Mouse (Mus musculus) heart, embryonic 11.5 days (tissue): Measurements from ENCODE around the gene Alkbh3. TPM values are rescaled to one million over a fixed set of nuclear protein-coding genes. Genes with fewer than 3 reads are reported as not detected.
A peak's percentile ranks its signal among the peaks of the same experiment; 100 is the strongest.

Source experiments
- ATAC-seq: fragments of 200-750 bp; cut with Nextera tagmentation; replicated peaks from 2 replicates; pipeline ENCODE4 v1.8.0; 2017; ENCODE audit warnings: moderate library complexity; ENCODE audit not compliant: insufficient number of reproducible peaks, low FRiP score, low TSS enrichment
- H3K27ac ChIP-seq: fragments of 300-500 bp; sonication (generic); 2 replicates; pipeline ENCODE4 v1.5.1; 2014; ENCODE audit warnings: mild to moderate bottlenecking, low read depth, low read length
- H3K27me3 ChIP-seq: fragments of 300-500 bp; sonication (generic); 2 replicates; pipeline ENCODE4 v1.6.1; 2014; ENCODE audit warnings: mild to moderate bottlenecking, low read length, mixed read lengths; ENCODE audit not compliant: control insufficient read depth, insufficient read depth
- H3K36me3 ChIP-seq: fragments of 300-500 bp; sonication (generic); 2 replicates; pipeline ENCODE4 v1.6.1; 2014; ENCODE audit warnings: mild to moderate bottlenecking, low read length, moderate library complexity, mixed read lengths; ENCODE audit not compliant: control insufficient read depth, insufficient read depth
- H3K4me1 ChIP-seq: fragments of 300-500 bp; sonication (generic); 2 replicates; pipeline ENCODE4 v1.6.1; 2014; ENCODE audit warnings: low read length; ENCODE audit not compliant: control insufficient read depth, insufficient read depth
- H3K4me2 ChIP-seq: fragments of 300-500 bp; sonication (generic); 2 replicates; pipeline ENCODE4 v1.6.1; 2014; ENCODE audit warnings: mild to moderate bottlenecking, moderate library complexity
- H3K4me3 ChIP-seq: fragments of 300-500 bp; sonication (generic); 2 replicates; pipeline ENCODE4 v1.5.1; 2014; ENCODE audit warnings: low read depth, low read length
- H3K9ac ChIP-seq: fragments of 300-500 bp; sonication (generic); 2 replicates; pipeline ENCODE4 v1.6.1; 2014; ENCODE audit warnings: mild to moderate bottlenecking, low read depth, low read length, moderate library complexity
- H3K9me3 ChIP-seq: fragments of 300-500 bp; sonication (generic); replicated peaks from 2 replicates; pipeline ENCODE4 v1.6.1; 2016; ENCODE audit warnings: low read length; ENCODE audit not compliant: control insufficient read depth
- WGBS: fragments of 180-500 bp; shearing (Covaris S2); extraction: QIAGEN DNeasy Blood & Tissue Kit; methylation state at CpG from one replicate; pipeline ENCODE4 v1.1.7; 2014; ENCODE audit not compliant: insufficient replicate concordance; 5-methylcytosine and 5-hydroxymethylcytosine counted together
- polyA plus RNA-seq: library from polyadenylated mRNA; unstranded; fragments of >200 nt; fragmentation: Nextera tagmentation; extraction: Ambion mirVana; gene quantifications from 2 replicates; pipeline ENCODE4 v1.2.1, GENCODE M21; 2014

Gene Alkbh3
- polyA plus RNA-seq = 58.6 and 59.8 TPM in 2 replicates

DNA sequence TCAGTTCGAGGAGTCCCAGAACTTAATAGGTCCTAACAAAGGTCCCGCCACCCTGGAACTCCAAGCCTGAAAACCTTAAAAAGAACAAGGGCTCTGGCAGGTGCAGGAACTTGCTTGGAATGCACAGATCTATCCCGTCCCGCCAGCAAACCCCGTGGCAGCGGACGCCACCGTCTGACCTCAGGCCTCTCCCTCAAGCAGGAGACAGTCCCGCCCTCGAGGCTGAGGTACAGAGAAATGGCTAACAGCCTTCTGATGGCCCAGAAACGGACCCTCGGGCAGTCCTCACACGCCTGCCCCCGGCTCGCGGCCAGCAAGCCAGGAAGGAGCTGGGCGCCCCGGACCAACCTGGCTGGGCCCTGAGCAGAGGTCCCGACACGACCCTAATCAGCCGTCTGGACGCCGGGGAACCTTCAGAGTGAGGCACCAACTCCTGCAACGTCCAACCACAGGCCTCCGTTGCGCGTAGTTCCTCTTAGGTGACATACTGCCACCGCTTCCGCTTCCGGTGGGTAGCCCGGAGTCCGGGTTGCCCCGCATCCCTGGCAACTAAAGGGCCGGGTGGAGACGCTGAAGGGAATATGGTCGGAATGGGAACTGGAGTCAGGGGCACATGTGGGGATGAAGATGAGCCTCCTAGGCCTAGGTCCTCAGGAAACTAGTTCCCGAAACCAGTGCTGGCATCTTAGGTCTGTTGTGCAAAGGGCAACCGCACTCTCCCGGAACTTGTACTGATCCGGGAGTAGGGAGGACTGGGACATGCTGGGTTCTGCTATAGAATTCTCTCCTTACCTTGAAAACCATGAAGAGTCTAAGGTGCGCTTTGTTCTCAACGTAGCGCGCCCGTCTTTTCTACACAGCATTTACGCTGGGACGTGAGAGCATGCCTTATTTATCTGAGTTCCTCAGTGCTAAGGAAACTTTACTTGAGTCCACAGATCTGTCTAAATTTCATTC, at the start of gene Alkbh3:
TSS of gene Alkbh3 (minus strand) at position 473 of the 957 bp plus-strand sequence.
- ATAC-seq = peak; percentile 96
- Histone ChIP-seq H3K36me3 (peaks cover 7% of the 10 kb centered on the region), H3K4me3 (peak within 1 kb of the TSS; percentile 64), H3K27me3 (no peaks in the 10 kb centered on the region), H3K4me1 (peaks cover 5% of the 10 kb centered on the region), H3K9ac (peak within 1 kb of the TSS; percentile 75), H3K9me3 (no peaks in the 10 kb centered on the region), H3K27ac (no peak within 1 kb of the TSS; the same call in 1 of the 2 replicates), H3K4me2 (peak within 1 kb of the TSS; percentile 85)
- WGBS = 5% methylated on average over 47 of the region's 47 CpGs

DNA sequence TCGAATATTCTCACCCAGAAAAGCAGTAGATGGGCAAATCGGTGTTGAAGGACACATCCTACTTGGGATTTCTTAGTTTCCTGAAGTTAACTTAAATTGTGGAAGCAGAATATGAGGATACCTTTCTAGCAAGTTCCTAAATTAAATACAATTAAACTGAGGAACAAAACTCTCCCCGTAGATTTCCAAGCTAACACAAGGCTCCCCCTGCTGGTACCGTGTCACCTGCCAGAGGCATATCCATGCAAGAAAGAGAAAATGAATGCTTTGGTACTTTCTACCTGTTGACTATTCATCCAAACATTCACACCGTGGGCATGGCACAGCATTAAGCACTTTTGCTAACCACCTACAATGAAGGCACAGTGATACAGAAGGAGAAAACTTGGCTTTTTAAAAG, 48.9 kb upstream of the Alkbh3 start:
- 77% methylated on average over 5 of the region's 5 CpGs for WGBS
- ATAC-seq = no peak
- H3K4me3 ChIP-seq = no peak overlapping the region
- 0 out of 2 replicates have a peak, but pooled peaks cover 2% of the 10 kb centered on the region for H3K4me1 ChIP-seq
- no peak overlapping the region for H3K27ac ChIP-seq
- no peaks in the 10 kb centered on the region for H3K27me3 ChIP-seq
- no peak overlapping the region for H3K9ac ChIP-seq
- no peak overlapping the region for H3K4me2 ChIP-seq
- H3K9me3 ChIP-seq = no peaks in the 10 kb centered on the region
- H3K36me3 ChIP-seq = no peaks in the 10 kb centered on the region

DNA sequence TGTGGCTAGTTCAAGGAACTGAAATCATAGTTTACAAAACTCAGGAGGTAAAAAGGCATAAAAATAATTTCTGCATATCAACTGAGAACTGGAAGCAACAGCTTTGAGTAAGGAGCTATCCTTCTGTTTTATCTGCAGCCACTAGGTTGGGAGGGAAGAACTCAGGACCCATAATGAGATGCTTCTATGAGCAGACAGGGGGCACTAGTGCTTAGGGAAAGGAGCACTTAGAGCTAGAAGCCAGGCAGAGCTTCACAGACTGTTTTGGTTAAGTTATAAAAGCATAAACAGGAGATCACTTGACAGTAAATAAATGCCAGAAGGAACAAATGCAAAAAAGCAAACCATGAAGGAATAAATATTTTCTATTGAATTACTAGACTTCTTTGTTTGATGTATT, 44.2 kb upstream of the Alkbh3 start:
- Histone ChIP-seq H3K36me3 (no peaks in the 10 kb centered on the region), H3K9ac (no peak overlapping the region), H3K4me2 (no peak overlapping the region), H3K27ac (no peak overlapping the region), H3K4me1 (0 out of 2 replicates have a peak, but pooled peaks cover 2% of the 10 kb centered on the region), H3K4me3 (no peak overlapping the region), H3K27me3 (no peaks in the 10 kb centered on the region), H3K9me3 (no peaks in the 10 kb centered on the region)
- ATAC-seq = no peak

DNA sequence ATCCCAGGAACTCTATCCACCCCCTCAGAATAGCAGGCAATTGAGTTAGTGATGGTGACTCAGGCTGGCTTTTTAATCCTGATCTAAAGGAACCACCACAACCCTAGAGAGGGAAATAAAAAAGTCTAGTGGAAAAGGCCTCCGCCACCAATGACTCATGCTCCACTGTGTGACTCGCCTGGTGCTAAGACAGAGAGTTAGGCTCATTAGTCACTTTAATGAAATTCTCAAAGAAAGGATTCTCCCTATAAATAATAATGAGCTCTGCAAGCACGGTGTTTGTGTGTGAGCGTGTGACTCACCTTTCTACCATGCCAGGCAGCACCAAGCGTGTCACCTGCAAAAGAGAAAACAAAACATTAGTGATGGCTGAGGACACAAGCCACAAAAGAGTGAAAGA, 41.3 kb upstream of the Alkbh3 start:
- WGBS = 84% methylated on average over 5 of the region's 5 CpGs

DNA sequence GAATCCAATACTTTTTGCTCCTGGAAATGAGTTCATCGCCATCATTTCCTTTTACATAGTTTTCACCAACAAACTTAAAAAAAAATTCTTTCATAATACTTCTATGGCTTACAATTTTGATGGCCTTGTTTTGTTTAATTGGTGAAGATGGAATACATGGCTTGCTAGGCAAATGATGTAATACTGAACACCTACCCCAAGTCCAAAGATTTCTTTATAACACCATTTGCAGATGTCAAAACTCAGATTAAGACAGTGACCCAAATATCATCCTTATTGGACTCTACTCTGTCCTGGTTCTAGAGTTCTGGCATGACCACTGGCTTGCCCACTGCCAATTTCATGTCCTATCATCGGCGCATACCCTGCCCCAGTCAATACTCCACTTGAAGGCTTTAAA, 40.3 kb upstream of the Alkbh3 start:
- H3K9me3 ChIP-seq = no peaks in the 10 kb centered on the region
- ATAC-seq = no peak
- no peak overlapping the region for H3K4me3 ChIP-seq
- no peaks in the 10 kb centered on the region for H3K36me3 ChIP-seq
- H3K27me3 ChIP-seq = no peaks in the 10 kb centered on the region
- H3K4me1 ChIP-seq = peaks cover 5% of the 10 kb centered on the region
- no peak overlapping the region for H3K4me2 ChIP-seq
- no peak overlapping the region for H3K27ac ChIP-seq
- H3K9ac ChIP-seq = no peak overlapping the region
- WGBS = 89% methylated on average over 3 of the region's 3 CpGs

More for the DNA sequence above, 41.3 kb upstream of the Alkbh3 start:
- no peak for ATAC-seq
- Histone ChIP-seq H3K36me3 (no peaks in the 10 kb centered on the region), H3K9ac (no peak overlapping the region), H3K9me3 (no peaks in the 10 kb centered on the region), H3K4me2 (no peak overlapping the region), H3K27ac (no peak overlapping the region), H3K4me1 (no peaks in the 10 kb centered on the region), H3K4me3 (no peak overlapping the region), H3K27me3 (no peaks in the 10 kb centered on the region)

DNA sequence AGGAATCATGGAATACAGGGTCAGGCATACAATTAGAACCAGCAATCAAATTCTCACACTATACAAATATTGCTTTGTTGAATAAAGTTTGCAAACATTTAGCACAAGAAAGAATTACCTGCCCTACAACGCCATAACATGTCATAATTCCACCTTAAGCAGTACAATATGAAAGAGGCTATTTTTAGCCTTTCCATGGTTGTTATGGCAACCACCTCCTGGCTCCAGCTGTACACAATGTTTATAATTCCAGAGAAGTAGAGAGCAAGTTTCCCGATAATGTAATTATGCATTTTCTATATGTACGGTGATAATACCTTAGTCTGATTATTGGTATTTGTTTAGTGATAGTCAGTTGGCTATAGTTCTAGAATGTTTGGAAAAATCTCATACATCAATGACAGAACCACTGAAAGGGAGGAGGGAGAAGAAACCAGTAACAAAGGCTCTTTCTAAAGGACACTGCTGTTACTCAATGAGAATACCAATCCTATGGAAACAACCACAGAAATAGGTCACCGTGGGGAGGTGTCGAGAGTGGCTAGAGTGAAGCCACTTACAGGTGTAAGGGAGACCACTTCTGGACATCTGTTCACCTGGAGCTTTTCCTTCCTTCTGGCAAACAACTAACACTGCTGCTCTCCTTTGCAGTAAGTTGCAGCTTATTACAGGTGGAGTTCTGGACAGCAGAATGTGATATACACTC, 39.0 kb upstream of the Alkbh3 start:
- ATAC-seq = no peak
- no peaks in the 10 kb centered on the region for H3K36me3 ChIP-seq
- WGBS = 81% methylated on average over 5 of the region's 5 CpGs
- no peaks in the 10 kb centered on the region for H3K9me3 ChIP-seq
- H3K4me3 ChIP-seq = no peak overlapping the region
- H3K4me1 ChIP-seq = peaks cover 17% of the 10 kb centered on the region
- H3K4me2 ChIP-seq = no peak overlapping the region
- no peak overlapping the region for H3K27ac ChIP-seq
- no peak overlapping the region for H3K9ac ChIP-seq
- H3K27me3 ChIP-seq = no peaks in the 10 kb centered on the region

DNA sequence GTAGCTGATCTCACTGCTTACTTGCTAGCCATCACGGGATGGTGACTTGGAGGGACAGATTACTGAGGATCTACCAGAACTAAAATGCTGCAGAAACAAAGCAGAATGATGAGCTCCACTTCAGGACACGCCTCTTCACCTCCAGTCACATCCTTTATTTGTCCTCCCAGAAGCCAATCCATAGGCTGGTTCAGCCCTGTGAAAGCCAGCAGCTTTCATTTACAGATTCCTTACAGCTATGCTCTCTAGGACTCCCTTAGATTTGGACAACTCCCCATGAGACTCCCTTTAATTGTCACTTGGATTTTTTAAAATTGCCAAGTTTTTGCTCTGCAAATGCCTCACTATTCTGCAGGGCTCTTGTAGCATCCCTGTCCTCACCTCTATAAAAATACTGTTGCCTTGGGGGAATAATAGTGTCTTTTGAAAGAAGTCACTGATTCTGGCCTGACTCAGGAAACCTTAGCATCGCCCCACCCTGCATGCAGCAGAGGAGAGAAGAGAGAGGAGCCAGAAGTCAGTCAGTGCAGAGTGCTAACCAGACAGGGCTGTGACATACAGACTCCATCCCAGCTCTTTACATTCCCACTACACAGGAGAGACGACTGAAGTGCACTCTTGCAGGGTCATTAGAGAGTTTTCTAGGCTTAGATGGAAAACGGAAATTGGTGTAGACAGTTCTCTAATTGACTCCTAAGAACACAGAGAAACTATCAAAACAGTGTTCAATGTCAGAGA, 38.3 kb upstream of the Alkbh3 start:
- peaks cover 17% of the 10 kb centered on the region for H3K4me1 ChIP-seq
- H3K27me3 ChIP-seq = no peaks in the 10 kb centered on the region
- no peak overlapping the region for H3K27ac ChIP-seq
- no peaks in the 10 kb centered on the region for H3K36me3 ChIP-seq
- H3K4me3 ChIP-seq = no peak overlapping the region
- WGBS = 63% methylated on average over 5 of the region's 5 CpGs
- H3K9me3 ChIP-seq = no peaks in the 10 kb centered on the region
- no peak overlapping the region for H3K9ac ChIP-seq
- ATAC-seq = no peak
- H3K4me2 ChIP-seq = no peak overlapping the region

DNA sequence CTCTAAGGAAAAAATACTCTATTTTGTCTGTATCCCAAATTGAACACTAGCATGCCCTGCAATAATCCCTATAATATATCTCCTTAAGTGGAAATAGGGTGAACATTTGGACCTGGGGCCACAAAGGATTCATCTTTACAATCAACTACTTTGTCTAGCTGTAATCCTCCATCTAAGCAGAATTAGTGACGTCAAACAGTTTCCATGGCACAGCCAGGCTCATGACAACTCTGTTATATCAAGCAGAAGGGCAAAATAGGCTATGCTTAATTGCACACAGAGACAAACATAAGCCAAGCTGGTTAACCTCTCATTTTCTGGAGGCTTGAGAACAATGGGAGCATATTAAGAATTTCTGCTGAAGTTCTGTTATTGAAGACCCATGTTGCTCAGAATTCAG, 37.7 kb upstream of the Alkbh3 start:
- 65% methylated on average over 1 of the region's 1 CpGs for WGBS
- no peak overlapping the region for H3K27ac ChIP-seq
- no peak overlapping the region for H3K4me2 ChIP-seq
- H3K4me3 ChIP-seq = no peak overlapping the region
- peaks cover 17% of the 10 kb centered on the region for H3K4me1 ChIP-seq
- H3K27me3 ChIP-seq = no peaks in the 10 kb centered on the region
- no peaks in the 10 kb centered on the region for H3K9me3 ChIP-seq
- no peak overlapping the region for H3K9ac ChIP-seq
- ATAC-seq = no peak
- no peaks in the 10 kb centered on the region for H3K36me3 ChIP-seq
